Mouse (Mus musculus) thymus, postnatal 36 days (tissue): ENCODE results near the gene March6.

Experiments used
- DNase-seq, 2 experiments: peaks; one replicate each; pipeline ENCODE4 v3.0.0; 2022; ENCODE audit warnings: mixed read lengths in 2 of 2

The March6 gene

DNA sequence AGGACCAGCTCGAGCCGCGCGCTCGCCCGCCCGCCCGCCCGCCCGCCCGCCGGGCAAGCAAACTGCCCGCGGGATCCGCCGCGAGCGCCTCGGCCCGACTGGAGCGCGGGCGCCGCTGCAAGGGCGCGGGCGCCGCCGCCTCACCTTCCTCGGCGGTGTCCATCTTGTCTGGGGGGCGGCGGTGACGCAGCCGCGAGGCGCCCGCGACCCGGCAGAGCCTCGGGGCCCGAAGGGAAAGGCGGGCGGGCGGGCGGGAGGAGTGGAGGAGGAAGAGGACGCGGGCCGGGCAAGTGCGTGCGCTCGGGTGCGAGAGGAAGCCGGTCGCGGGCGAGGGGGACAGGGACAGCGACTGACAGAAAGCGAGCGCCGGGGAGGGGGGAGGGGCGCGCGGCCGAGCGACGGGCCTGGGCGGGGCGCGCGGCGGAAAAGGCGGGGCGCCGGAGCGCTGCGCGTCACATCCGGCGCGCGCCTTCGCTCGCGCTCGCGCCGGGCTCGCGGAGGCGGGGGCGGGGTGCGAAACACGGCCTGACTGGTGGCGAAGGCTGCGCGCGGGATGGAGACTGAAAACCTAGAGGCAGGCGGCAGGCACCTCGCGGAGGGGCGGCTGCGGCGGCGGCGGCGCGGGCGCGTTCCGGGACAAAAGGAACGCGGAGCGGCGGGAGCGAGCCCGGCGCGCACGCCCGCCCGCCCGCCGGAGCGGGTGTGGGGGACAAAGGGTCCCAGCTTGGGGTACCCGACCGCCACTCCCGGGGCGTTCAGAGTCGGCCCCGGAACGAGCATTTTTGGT, at the start of gene March6:
TSS of gene March6 (minus strand) at position 395 of the 787 bp plus-strand sequence.
- DNase-seq, result peak; percentile 91 to 93

DNA sequence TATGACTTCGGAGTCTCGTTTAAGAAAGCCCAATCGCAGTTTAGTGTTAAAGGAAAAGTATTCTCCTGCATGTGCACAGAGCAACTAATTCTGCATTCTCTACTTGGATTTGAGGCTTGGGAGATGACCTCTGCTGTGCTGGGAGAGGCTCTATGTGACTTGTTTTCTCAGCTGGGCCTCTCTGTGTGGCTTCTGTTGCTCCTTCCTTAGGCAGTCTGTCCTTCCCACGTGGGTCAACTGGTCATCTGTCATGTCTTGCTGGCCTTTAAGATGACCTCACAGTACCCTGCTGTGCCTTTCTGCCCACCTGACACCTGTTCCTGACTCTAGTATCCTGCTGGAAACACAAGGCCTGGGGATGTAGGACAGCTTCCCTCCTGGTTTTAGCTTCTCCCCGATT, 45.2 kb upstream of the March6 start:
- DNase-seq, result no peak

DNA sequence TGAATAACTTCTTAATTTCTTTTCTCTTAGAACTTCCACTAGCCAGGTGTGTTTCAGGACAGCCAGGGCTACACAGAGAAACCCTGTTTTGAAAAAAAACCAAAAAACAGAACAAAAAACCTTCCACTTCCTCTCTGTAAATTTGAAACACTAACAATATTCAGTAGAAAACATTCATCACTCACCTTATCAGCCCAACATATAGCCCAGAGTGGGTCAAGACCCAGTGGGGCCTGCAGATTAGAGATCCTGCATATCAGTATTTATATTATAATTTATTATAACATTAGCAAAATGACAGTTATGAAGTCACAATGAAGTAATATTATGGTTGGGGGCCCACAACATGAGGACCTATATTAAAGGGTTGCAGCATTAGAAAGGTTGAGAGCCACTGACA, 42.8 kb upstream of the March6 start:
- no peak for DNase-seq

DNA sequence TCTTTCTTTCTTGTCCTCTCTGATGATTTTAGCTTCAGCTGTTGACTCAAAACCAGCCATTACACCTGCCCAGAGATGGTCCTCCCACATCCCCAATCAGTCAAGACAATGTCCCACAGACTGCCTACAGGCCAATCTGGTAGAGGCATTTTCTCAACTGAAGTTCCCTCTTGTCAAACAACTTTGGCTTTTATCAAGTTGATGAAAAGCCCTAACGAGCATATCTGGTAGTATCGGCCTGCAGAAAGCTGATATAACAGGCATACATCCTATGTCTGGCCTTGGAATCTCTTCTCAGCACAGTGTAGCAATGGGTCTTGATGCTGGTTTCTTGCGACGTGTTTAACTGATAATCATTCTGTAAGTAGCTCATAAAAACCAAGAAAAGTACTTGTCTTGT, 42.4 kb upstream of the March6 start:
- no peak for DNase-seq

DNA sequence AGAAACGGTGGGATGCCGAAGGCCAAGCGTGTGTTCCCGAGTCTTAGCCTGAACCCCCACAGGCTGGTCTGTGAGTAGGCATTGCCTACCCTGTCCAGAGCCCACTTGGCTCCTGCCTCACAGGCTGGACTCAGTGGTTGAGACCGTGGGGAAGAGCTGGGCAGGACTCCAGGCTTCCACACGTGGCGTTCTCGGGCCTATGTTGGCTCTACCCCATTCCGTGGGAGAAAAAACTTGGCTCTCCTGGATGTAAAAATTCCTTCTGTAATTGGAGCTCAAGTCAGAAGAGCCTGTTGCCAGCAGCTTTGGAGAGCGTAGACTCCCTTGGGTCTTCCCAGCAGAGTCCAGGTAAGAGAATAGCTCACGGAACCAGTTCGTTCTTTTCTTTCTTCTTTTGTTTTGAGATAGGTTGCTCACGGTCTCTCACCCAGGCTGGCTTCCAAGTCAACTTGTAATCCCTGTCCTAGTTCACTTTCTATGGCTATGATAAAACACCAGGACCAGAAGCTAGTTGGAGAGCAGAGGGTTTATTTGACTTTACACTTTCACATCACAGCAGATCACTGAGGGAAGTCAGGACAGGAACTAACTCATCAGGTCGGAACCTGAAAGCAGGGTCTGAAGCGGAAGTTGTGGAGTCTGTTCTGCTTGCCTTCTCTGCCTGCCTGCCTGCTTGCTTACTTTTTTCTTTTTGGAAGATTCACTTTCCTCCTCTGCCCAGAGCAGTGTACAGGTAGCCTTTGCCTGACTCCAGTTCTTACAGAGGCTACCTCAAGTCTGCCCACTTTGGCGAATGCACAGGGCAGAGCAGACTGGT, 41.3 kb upstream of the March6 start:
- DNase-seq, result no peak

DNA sequence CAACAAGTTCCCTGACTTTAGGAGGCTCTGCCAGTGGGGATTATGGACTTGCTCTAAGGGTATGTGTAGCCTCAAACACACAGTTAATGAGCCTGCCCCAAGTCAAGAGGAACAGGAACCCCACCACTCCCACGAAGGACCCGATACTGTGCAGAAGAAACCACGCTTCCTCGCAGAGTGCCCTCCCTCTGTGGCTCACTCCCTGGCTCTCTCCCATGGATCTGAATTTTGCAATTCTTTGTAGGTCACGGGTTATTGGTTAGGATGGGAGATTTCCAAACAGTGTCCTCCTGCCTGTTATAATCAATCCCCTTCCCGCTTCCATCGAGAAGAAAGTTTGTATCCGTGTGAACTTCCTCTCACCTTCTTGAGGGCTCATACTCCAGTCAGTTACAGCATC, 40.1 kb upstream of the March6 start:
- no peak for DNase-seq

DNA sequence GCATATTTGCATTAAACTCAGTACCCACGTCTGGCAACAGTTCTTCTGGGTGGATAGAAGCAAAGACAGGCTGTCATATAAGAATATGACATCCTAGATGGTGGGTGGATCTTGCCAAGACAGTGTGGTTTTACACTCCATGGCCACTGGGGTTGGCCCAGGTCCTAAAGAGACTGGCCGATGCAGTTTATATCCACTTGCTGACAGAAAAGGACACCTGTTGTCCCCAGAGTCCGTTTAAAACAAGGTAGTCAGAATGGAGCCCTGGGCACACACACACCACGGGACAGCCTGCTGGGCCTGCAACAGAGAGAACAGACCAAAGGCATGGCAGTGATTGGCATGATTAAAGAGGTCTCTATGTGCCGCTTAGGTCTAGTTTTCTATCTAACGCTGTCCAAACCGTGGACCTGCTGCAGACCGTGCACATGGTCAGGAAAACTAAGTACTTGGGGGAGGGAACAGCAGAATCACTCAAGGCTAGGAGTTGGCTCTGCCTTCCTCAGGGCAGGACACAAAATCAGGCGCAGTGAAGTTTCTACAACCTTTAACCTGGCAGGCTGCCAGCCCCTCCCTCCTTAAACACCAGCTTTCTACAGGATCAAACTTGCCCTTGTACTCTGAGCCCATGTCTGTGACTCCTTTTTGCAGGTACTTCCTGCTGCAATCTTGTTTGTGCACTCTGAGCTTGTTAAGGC, 38.6 kb upstream of the March6 start:
- no peak for DNase-seq

DNA sequence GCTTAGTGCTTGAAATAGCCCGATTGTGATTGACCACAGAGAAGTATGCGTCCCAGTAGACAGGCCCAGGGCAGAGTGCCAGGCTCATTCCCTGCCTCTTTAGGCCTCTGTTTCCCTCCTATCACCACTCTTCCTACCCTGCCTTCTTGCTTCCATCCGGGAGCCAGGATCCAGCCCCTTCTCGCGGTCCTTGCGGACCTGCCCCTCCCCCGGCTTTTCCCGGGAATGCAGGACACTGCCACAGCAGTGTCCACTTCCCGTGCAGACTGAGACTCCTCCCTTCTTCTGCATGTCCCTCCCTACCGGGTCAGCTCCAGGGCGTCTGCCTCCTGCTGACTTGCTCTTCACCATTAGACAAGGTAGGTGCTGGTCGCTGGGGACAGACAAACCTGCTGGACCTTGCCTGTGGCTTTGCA, 37.7 kb upstream of the March6 start:
- DNase-seq, result no peak

DNA sequence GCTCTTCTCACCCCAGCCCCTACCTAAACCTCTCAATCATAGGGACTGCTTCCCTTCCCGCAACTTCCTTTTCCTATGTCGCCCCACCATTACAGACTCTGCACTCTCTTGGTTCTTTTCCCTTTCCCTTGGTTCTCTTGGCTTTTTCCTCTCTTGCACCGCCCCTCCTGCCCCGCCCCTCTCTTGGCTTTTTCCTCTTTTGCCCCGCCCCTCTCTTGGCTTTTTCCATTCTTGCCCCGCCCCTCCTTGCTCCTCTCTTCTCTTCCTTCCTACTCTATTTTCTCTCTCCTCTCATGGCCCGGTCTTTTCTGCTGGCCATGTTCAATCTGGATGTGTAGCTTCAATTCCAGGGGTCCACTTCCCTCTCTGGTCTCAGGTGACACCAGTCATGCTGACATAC, 36.6 kb upstream of the March6 start:
- DNase-seq, result no peak

DNA sequence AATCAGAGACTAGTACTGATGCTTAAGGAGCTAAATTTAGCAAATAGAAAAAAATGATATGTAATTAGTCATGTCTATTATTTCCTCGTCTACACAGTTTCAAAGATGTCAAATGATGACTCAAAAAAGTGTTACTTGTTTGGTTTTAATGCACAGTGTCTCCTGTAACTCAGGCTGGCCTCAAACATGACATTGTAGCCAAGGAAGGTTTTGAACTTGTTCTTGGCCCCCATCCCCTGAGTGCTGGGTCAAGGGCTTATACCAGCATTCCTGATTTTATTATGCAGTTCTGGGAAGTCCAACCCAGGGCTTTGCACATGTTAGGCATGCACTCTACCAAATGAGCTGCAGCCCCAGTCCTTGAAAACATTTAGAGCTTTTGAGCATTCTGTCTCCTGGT, 34.9 kb upstream of the March6 start:
- DNase-seq, result no peak

DNA sequence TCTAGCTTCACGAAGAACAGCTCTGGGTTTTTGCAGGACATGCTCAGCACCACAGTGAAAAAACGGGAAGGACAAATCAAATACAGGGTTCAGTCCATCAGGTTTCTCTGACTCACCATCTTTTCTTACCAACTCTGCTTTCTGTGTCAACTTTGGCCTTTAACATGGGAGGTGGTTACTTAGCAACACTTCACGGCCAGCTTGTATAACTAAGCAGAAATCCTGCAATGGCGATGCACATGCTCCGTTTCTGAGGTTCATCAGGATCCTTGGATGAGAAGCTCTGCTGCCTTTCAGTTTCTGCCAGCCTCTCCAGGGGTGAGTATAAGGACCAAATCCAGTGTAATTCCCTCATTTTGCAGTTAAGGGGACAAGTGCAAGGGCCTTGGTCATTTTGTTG, 34.3 kb upstream of the March6 start, which contains the start of gene Cmbl:
TSS of gene Cmbl (plus strand) at position 206 of the 400 bp plus-strand sequence.
- DNase-seq, result no peak

DNA sequence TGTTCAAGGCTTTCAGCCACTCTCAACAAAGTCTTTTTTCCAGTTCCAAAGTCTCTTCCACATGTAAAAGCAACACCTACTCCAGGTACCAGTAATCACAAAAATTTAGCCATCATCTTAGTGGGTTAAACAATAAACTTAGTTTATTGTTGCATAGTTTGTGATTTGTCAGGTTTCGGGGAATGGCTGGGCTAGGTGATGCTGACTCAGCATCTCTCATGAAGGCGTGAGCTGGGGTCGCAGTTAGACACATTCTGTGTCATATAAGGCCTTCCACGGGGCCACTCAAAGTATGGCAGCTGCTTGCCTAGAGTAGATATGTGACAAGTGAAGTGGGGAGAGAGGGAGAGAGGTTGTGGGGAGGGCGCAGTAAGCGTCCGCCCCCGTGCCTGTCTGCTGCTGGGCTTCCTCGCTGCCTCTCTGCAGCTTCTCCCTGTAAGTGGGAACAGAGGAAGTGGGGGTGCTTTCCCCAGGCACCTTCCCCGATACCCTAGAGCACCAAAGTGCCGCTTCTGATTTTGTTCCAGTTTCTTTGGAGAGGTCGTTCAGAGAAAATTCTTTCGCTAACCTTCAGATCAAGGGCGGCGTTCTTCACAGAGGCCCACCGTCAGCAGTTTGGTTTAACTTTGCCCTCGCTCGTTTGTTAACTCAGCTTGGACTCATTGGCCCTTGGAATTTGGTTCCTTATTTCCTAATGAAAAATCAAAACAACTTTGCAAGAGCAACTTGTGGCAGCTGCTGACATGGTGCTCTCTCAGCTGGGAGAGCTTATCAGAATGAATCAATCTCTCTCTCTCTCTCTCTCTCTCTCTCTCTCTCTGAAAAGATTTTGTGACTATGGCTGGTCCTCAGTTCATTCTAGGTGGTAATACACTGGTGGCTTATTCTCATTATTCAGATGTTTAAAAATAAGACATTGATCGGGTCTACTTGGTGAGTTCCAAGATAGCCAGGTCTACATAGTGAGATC, 33.0 kb upstream of the March6 start:
- DNase-seq, result no peak

DNA sequence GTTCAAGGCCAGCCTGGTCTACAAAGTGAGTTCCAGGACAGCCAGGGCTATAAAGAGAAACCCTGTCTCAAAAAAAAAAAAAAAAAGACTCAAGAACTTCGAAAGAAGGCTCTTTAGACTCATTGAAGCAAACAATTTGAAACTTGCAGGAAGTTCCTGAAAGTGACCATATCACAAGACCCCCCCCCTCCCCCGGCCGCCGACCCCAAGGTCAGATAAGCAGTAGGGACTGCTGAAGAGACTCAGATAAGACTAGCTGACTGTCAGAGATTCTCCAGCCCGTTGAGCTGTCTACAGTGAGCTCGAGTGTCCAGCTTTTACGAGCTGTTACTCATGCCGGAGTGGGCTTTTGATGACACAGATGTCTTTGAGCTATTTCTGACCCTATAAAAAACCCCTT, 32.0 kb upstream of the March6 start:
- DNase-seq, result no peak

DNA sequence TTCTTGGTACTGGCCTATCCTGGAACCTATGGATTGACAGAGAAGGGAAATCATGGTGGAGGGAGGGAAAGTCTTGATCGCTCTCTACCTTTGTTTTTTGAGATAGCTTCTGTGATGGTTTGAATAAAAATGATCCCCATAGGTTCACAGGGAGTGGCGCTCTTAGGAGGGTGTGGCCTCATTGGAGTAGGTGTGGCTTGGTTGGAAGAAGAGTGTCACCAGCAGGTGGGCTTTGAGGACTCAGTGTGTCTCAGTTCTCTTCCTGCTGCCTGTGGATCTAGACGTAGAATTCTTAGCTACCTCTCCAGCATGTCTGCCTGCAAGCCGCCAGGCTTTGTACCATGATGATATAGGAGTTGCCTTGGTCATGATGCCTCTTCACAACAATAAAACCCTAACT, 31.1 kb upstream of the March6 start:
- DNase-seq, result no peak

DNA sequence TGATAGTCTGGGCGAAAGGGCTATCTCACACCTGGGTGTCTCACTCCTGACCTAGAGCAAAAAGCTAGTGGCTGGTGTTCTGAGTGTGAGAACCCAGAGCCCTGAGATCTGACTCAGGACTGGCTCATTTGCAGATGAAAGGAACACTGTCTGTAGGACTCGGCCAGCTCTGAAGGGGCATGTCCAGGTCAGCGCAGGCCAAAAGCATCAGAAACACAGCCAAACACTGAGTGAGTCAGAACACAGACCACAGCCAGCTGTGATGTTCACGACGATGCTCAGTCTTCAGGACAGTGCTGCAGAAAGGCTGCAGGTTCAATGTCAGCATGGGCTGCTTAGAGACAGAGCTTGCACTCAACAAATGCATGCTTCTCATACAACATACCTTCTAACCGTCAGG, 30.5 kb upstream of the March6 start:
- DNase-seq, result no peak

DNA sequence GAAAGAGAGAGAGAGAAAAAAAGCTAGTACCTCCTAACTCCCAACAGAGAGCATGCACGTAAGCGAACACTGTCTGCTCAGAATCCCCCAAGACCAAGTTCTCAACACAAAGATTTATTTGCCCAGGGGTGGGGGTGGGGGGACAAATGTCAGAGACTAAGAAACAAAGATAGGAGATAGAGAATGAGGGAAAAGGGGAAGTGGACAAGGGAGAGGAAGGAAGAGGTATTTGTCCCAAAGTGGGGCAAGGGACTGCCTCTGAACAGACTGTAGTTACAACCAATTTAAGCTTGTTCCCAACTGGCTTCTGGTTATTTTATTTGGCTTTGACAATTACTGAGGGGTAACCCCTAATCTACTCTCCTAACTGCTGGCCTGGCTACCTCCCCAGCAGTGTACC, 24.0 kb upstream of the March6 start:
- no peak for DNase-seq

DNA sequence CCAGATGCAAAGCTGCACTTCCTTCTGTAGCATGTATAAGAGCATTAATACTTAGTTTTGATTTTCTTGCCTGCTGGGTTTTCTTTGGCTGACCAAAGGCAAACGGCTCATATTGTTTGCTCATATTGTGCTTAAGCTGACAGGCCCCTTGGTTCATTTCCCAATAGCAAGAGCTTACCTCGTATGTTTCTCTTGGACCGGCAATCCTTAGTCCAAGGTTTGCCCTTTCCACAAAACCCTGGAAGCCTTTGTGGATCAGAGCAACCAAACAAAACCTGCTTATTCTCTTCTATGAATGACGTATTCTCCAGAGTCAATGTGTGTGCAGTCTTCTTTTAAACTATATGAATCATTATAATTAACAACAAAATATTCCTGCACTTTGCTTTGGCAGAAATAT, 19.5 kb upstream of the March6 start:
- no peak for DNase-seq

DNA sequence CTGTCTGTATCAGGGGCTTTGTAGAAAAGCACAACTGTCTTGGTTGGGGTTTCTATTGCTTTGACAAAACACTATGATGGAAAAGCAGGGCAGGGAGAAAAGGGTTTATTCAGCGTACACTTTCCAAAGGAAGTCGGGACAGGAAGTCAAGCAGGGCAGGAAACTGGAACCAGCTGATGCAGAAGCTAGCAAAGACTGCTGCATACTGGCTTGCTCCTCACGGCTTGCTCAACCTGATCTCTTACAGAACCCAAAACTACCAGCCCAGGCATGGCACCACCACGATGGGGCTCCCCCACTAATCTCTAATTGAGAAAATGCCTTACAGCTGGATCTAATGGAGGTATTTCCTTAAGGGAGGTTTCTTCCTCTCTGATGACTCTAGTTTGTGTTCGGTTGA, 16.6 kb upstream of the March6 start:
- no peak for DNase-seq

DNA sequence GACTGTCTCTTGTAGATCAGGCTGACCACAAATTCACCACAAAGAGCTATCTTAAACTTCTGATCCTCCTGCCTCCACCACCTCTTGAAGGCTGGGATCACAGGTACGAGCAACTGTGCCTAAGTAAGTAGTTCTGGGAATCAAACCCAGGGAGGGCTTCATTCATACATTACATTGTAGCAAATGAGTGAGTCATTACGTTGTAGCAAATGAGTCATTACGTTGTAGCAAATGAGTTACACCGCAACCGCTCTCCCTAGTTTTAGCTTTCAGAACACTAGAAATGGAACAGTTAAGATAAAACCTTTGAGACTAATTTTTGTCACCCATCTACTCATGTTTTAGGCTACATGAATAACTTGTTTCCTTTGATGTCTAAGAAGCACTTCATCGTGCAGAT, 15.4 kb upstream of the March6 start:
- no peak for DNase-seq

DNA sequence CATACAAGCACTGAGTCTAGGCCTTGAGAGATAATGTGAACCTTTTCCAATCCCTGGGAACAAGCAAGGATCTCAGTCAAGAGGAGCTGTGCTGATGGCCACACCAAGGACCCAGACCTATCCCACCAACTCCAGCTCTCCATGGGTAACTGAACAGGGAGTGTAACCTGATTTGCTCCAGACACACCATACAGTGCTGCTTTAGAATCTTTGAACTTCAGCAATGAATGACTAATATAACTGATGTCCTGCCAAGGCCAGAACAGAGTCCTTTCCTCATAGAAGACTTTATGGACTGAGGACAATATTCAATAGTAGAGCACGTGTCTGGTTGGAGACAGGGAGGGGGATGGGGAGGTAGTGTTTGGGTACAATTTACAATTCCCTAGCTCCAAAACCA, 14.2 kb upstream of the March6 start:
- DNase-seq, result no peak

DNA sequence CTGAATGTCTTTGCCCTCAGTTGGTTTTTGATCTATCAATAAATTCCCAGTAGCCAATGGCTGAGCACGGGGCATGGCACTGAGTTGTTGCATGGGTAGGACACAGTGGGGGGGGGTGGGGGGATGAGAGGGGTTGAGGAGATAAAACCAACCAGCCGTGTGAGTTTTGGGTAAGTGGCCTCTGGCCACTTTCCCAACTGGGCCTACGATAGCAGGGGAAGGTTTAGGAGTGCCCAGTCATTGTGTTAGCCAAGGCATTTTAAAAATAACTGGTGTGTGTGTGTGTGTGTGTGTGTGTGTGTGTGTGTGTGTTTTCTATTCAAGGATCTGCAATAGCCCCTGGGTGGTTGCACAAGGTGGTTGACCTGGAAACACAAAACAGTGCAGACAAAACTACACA, 12.4 kb upstream of the March6 start:
- no peak for DNase-seq
